Mouse (Mus musculus): ENCODE data around the gene Yju2.

GRCm38 (mm10) chr17:55996007-55996406, 37.1 kb downstream of the Yju2 start:
- TF ChIP-seq POLR2A (IDR thresholded peaks at IDR 0.05; ENCODE audit: borderline replicate concordance, extremely low read depth, low read depth, low read length), result no peak
- no peak for TF ChIP-seq CTCF (IDR thresholded peaks at IDR 0.05; ENCODE audit: insufficient read depth, low read length)

All from lung, adult 2 months (tissue).